Mouse (Mus musculus) liver, embryonic 16.5 days (tissue): ENCODE data around the gene Rbm20. TPM values are rescaled to one million over a fixed set of nuclear protein-coding genes. Genes with fewer than 3 reads are reported as not detected.

ENCODE experiments used
- ATAC-seq: fragments of 200-750 bp; cut with Nextera tagmentation; 2 replicates; pipeline ENCODE4 v1.8.0; 2017; ENCODE audit warnings: low read depth, mild to moderate bottlenecking, moderate number of reproducible peaks, moderate library complexity
- H3K27ac ChIP-seq: fragments of 300-500 bp; sonication (generic); 2 replicates; pipeline ENCODE4 v1.5.1; 2014; ENCODE audit warnings: mild to moderate bottlenecking, low read length
- H3K27me3 ChIP-seq: fragments of 300-500 bp; sonication (generic); 2 replicates; pipeline ENCODE4 v1.6.1; 2014; ENCODE audit warnings: low read depth, low read length, mixed read lengths; ENCODE audit not compliant: control insufficient read depth, insufficient read depth
- H3K36me3 ChIP-seq: fragments of 300-500 bp; sonication (generic); 2 replicates; pipeline ENCODE4 v1.6.1; 2014; ENCODE audit warnings: mild to moderate bottlenecking; ENCODE audit not compliant: control insufficient read depth, insufficient read depth
- H3K4me1 ChIP-seq: fragments of 300-500 bp; sonication (generic); 2 replicates; pipeline ENCODE4 v1.6.1; 2014; ENCODE audit warnings: low read depth, low read length, mixed read lengths; ENCODE audit not compliant: control insufficient read depth
- H3K4me2 ChIP-seq: fragments of 300-500 bp; sonication (generic); 2 replicates; pipeline ENCODE4 v1.6.1; 2014; ENCODE audit warnings: low read depth, low read length, mixed read lengths
- H3K4me3 ChIP-seq: fragments of 300-500 bp; sonication (generic); 2 replicates; pipeline ENCODE4 v1.5.1; 2014; ENCODE audit warnings: low read depth, mild to moderate bottlenecking, low read length
- H3K9ac ChIP-seq: fragments of 300-500 bp; sonication (generic); 2 replicates; pipeline ENCODE4 v1.6.1; 2014; ENCODE audit warnings: low read depth, low read length
- H3K9me3 ChIP-seq: fragments of 300-500 bp; sonication (generic); replicated peaks from 2 replicates; pipeline ENCODE4 v1.6.1; 2016; ENCODE audit warnings: low read length; ENCODE audit not compliant: control insufficient read depth
- WGBS: fragments of 180-500 bp; shearing (Covaris S2); extraction: QIAGEN DNeasy Blood & Tissue Kit; methylation state at CpG from one replicate; pipeline ENCODE4 v1.1.7; 2014; ENCODE audit not compliant: insufficient replicate concordance; 5-methylcytosine and 5-hydroxymethylcytosine counted together
- polyA plus RNA-seq: library from polyadenylated mRNA; unstranded; fragments of >200 nt; fragmentation: Nextera tagmentation; extraction: Ambion mirVana; gene quantifications from 2 replicates; pipeline ENCODE4 v1.2.1, GENCODE M21; 2015

The Rbm20 gene
- polyA plus RNA-seq, 1 experiment from 2014 or later: 0.25 TPM

DNA sequence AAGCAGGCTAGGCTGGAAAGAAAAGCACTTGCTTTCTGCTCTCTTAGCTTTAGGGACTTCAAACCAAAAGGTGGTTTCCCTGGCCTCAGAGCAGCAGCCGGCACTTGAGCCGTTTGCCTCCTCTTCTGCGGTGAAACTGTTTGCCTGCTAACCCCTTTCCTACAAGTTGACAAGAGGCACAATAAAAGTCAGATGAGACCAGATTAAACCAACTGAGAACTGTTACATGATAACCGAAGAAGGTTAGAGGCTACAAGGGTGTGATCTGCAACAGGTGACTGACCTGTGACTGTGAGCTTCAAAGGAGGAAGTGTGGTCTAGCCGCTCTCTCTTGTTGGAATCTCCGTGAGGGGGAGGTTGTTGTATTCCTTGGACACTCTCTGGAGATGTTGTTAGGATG lies 194.4 kb downstream of the Rbm20 start:
- Histone ChIP-seq H3K4me2 (no peak overlapping the region), H3K27ac (no peak overlapping the region), H3K4me1 (no peaks in the 10 kb centered on the region), H3K9me3 (no peaks in the 10 kb centered on the region), H3K4me3 (no peak overlapping the region), H3K36me3 (no peaks in the 10 kb centered on the region), H3K27me3 (no peaks in the 10 kb centered on the region), H3K9ac (no peak overlapping the region)
- WGBS: 70% methylated on average over 6 of the region's 6 CpGs
- ATAC-seq: no peak

- no peak overlapping the region for H3K4me2 ChIP-seq
- no peaks in the 10 kb centered on the region for H3K9me3 ChIP-seq
- ATAC-seq: no peak
- H3K4me1 ChIP-seq: no peaks in the 10 kb centered on the region; the same call in 1 of the 2 replicates
- H3K36me3 ChIP-seq: no peaks in the 10 kb centered on the region
- no peaks in the 10 kb centered on the region for H3K27me3 ChIP-seq
- H3K9ac ChIP-seq: no peak overlapping the region
- H3K4me3 ChIP-seq: no peak overlapping the region
- no peak overlapping the region for H3K27ac ChIP-seq
- WGBS: 65% methylated on average over 6 of the region's 6 CpGs
Observed at GRCm38 (mm10) chr19:53872994-53873713, 196.0 kb downstream of the Rbm20 start.

- Histone ChIP-seq H3K36me3 (no peaks in the 10 kb centered on the region), H3K9me3 (no peaks in the 10 kb centered on the region), H3K4me1 (no peaks in the 10 kb centered on the region; the same call in 1 of the 2 replicates), H3K27me3 (no peaks in the 10 kb centered on the region), H3K27ac (no peak overlapping the region), H3K4me3 (no peak overlapping the region), H3K9ac (no peak overlapping the region), H3K4me2 (no peak overlapping the region)
- 71% methylated on average over 6 of the region's 6 CpGs for WGBS
- ATAC-seq: no peak
Observed at GRCm38 (mm10) chr19:53875246-53875645, 198.1 kb downstream of the Rbm20 start.

DNA sequence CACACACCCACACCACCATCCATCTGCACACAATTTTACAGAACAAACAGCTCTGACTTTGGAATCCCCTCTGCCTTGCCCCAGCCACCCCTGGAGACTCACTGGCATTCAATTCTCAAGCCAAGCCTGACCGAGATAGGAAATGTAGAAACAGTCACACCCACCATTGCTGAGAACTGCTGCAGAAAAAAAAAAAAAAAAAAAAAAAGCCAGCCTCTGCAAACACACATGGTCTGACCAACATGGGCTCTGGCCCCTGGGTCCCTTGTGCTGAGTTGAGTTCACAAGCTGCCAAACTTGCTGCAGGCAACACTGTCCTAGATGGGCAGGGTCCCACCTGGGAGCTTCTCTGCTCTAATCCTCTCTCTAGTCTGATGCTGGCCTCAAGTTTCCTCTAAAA lies 200.7 kb downstream of the Rbm20 start:
- 17% methylated on average over 1 of the region's 1 CpGs for WGBS

DNA sequence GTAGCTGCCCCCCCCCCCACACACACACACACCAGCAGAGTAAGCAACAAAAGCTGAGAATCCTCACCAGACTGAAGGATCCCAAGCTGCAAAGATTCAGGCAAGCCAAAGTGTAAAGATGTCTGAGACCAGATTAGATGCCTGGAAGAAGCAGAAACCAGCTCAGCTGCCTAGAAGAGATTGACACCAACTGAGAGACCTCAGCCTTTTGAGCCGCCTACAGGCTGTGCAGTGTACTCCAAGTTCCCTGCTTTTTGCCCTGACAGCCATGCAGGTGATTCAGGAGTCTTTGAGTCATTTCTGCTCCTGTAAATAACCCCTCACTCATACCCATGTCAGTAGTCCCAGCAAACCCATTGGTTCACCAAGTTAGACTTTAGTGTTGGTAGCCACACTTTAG lies 203.4 kb downstream of the Rbm20 start:
- Histone ChIP-seq H3K36me3 (no peaks in the 10 kb centered on the region), H3K27ac (no peak overlapping the region), H3K9me3 (no peaks in the 10 kb centered on the region), H3K4me1 (peaks cover 3% of the 10 kb centered on the region), H3K9ac (no peak overlapping the region), H3K4me2 (no peak overlapping the region), H3K4me3 (no peak overlapping the region), H3K27me3 (no peaks in the 10 kb centered on the region)
- no peak for ATAC-seq
- WGBS: 87% methylated on average over 1 of the region's 1 CpGs

More for the DNA sequence above, 200.7 kb downstream of the Rbm20 start:
- no peak overlapping the region for H3K4me2 ChIP-seq
- H3K9me3 ChIP-seq: no peaks in the 10 kb centered on the region
- H3K9ac ChIP-seq: no peak overlapping the region
- H3K27me3 ChIP-seq: no peaks in the 10 kb centered on the region
- no peak overlapping the region for H3K4me3 ChIP-seq
- H3K36me3 ChIP-seq: no peaks in the 10 kb centered on the region
- no peak overlapping the region for H3K27ac ChIP-seq
- H3K4me1 ChIP-seq: no peaks in the 10 kb centered on the region; the same call in 1 of the 2 replicates
- ATAC-seq: no peak

DNA sequence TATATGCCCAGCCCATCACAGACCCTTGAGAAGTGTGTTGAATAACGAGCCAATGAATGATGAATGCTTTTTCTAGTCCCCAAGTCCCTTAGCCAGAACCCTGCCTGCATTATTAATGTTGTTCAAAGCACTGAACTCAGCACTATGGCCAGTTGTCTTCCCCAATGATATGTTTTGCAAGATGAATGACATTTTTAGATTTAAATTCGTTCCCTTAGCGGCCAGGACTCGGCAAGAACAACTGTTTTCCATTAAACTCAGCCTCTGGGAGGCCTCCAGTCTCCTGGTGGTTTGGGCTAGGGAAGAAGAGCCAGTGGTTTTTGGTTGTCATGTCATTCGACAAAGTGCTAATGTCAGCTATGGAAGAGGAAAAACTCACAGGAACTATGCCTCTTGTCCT lies 204.7 kb downstream of the Rbm20 start:
- Histone ChIP-seq H3K27ac (no peak overlapping the region), H3K4me2 (no peak overlapping the region), H3K9me3 (no peaks in the 10 kb centered on the region), H3K9ac (no peak overlapping the region), H3K36me3 (no peaks in the 10 kb centered on the region), H3K4me1 (peaks cover 8% of the 10 kb centered on the region), H3K27me3 (no peaks in the 10 kb centered on the region), H3K4me3 (no peak overlapping the region)
- WGBS: 65% methylated on average over 5 of the region's 5 CpGs
- no peak for ATAC-seq

GRCm38 (mm10) chr19:53885450-53885849 lies 208.3 kb downstream of the Rbm20 start:
- no peak overlapping the region for H3K4me2 ChIP-seq
- H3K4me3 ChIP-seq: no peak overlapping the region
- no peak overlapping the region for H3K27ac ChIP-seq
- H3K4me1 ChIP-seq: peaks cover 40% of the 10 kb centered on the region
- no peaks in the 10 kb centered on the region for H3K9me3 ChIP-seq
- H3K9ac ChIP-seq: no peak overlapping the region
- ATAC-seq: no peak
- no peaks in the 10 kb centered on the region for H3K27me3 ChIP-seq
- H3K36me3 ChIP-seq: no peaks in the 10 kb centered on the region
- WGBS: 88% methylated on average over 10 of the region's 10 CpGs

- WGBS: 35% methylated on average over 10 of the region's 10 CpGs
- no peak overlapping the region for H3K4me2 ChIP-seq
- peak overlapping the region; percentile 64 for H3K27ac ChIP-seq
- ATAC-seq: peak; percentile 56
- H3K4me3 ChIP-seq: no peak overlapping the region
- peak overlapping the region; percentile 6; the same call in 1 of the 2 replicates for H3K9ac ChIP-seq
- H3K36me3 ChIP-seq: no peaks in the 10 kb centered on the region
- no peaks in the 10 kb centered on the region for H3K27me3 ChIP-seq
- no peaks in the 10 kb centered on the region for H3K9me3 ChIP-seq
- peaks cover 53% of the 10 kb centered on the region for H3K4me1 ChIP-seq
Observed at GRCm38 (mm10) chr19:53886576-53887370, 209.7 kb downstream of the Rbm20 start.

DNA sequence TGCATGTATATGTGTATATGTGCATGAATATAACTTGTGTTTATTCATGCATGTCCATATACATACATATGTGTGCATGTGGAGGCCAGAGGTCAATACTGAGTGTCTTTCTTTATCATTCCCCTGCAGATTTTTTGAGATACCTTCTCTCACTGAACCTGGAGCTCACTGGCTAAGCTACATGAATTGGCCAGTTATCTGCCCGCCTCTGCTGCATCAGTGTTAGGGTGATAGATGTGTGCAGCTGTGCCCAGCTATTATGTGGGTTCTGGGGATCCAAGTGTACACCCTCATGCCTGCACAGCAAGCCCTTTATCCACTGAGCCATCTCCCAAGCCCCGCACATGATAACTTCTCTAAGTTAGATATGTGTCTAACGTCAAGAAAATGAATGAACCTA lies 210.7 kb downstream of the Rbm20 start:
- peak; percentile 81 for ATAC-seq
- Histone ChIP-seq H3K4me1 (peaks cover 64% of the 10 kb centered on the region), H3K27ac (peak overlapping the region; percentile 64), H3K27me3 (no peaks in the 10 kb centered on the region), H3K36me3 (no peaks in the 10 kb centered on the region), H3K9me3 (no peaks in the 10 kb centered on the region), H3K4me3 (no peak overlapping the region), H3K4me2 (no peak overlapping the region), H3K9ac (no peak overlapping the region)
- WGBS: 17% methylated on average over 3 of the region's 3 CpGs
